Mouse (Mus musculus): ENCODE measurements around the gene Ifnar1. TPM values are rescaled to one million over a fixed set of nuclear protein-coding genes. Genes with fewer than 3 reads are reported as not detected.
A peak's percentile ranks its signal among the peaks of the same experiment; 100 is the strongest.
"Not testable (repeated sequence)": the region's sequence is repeated elsewhere in the genome, so short reads cannot be mapped to it uniquely, and the experiment has no call there.

Ifnar1 gene
- 18.3 and 19.2 TPM in 2 replicates for polyA plus RNA-seq (2015; fragmentation: Nextera tagmentation; extraction: Ambion mirVana)

DNA sequence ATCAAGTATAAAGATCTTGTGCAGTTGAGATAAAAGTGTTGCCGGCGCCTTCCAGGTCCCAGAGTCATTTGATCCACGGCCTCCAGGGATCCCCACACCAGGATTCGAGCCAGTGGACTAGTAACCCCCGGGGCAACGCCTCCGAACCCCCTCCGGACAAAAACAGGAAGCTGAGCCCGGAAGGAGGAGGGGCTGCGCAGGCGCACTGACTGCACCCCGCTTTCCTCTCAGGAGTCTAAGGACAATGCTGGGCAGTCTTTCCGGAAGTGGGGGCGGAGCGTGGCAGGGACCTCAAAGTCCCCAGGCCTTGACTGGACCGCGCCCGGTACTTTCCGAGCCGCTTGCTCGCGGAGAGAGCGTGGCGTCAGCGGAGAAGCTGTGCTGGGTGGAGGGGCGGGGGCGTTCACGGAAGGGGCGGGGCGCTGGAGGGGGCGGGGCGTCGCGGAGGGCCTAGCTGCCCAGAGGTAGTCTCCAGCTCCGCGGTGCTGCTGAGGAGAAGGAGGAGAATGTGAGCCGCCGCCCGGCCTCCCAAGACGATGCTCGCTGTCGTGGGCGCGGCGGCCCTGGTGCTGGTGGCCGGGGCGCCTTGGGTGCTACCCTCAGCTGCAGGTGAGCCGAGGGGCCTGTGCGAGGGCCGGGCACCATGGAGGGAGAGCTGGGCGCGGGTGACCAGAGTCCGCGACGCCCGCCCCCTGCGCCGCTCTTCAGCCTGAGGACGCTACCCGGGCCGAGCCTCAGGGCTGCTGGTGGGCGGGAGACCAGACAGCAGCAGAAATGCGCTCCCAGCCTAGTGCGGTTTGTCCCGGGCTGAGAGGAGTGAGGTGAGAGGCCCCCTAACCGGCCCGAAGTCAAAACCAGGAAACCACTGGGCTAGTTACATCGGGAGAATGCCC, at the start of gene Ifnar1:
Gene Ifnar1 (plus strand): TSS at position 431 of the 893 bp plus-strand sequence.
- TF ChIP-seq EP300 (optimal IDR thresholded peaks at IDR 0.05) (no peak), CTCF (IDR thresholded peaks at IDR 0.05; ENCODE audit: low read depth) (no peak)
- under 1% methylated on average over 54 of the region's 68 CpGs for WGBS
- DNase-seq (ENCODE audit: low spot score) = peak; percentile 100
- peak within 1 kb of the TSS; percentile 78 for H3K4me2 ChIP-seq (replicated peaks; ENCODE audit: low read depth)
- H3K36me3 ChIP-seq (ENCODE audit: control insufficient read depth, insufficient read depth, low read length) = no peaks in the 10 kb centered on the region; the same call in 1 of the 2 replicates
- H3K27ac ChIP-seq (replicated peaks) = peak within 1 kb of the TSS; percentile 94
- H3K27me3 ChIP-seq (ENCODE audit: control insufficient read depth, insufficient read depth, low read length) = no peaks in the 10 kb centered on the region
- H3K9me3 ChIP-seq (ENCODE audit: control insufficient read depth, low read length) = no peaks in the 10 kb centered on the region
- peak within 1 kb of the TSS; percentile 85 for H3K9ac ChIP-seq (ENCODE audit: low read length)
- H3K4me1 ChIP-seq (replicated peaks; ENCODE audit: control insufficient read depth, insufficient read depth) = peaks cover 3% of the 10 kb centered on the region; the same call in 1 of the 2 replicates
- peak within 1 kb of the TSS; percentile 80 for H3K4me3 ChIP-seq (ENCODE audit: low read depth, low read length)
- ATAC-seq (ENCODE audit: low FRiP score, low TSS enrichment) = peak; percentile 100

- ATAC-seq (ENCODE audit: low FRiP score, low TSS enrichment) (no peak), DNase-seq (ENCODE audit: low spot score) (no peak)
- Histone ChIP-seq H3K9ac (ENCODE audit: low read length) (no peak overlapping the region), H3K9me3 (ENCODE audit: control insufficient read depth, low read length) (no peaks in the 10 kb centered on the region), H3K36me3 (ENCODE audit: control insufficient read depth, insufficient read depth, low read length) (no peaks in the 10 kb centered on the region), H3K4me1 (replicated peaks; ENCODE audit: control insufficient read depth, insufficient read depth) (no peaks in the 10 kb centered on the region), H3K27ac (replicated peaks) (no peak overlapping the region), H3K4me3 (ENCODE audit: low read depth, low read length) (no peak overlapping the region), H3K27me3 (ENCODE audit: control insufficient read depth, insufficient read depth, low read length) (no peaks in the 10 kb centered on the region), H3K4me2 (replicated peaks; ENCODE audit: low read depth) (no peak overlapping the region)
- WGBS = 64% methylated on average over 3 of the region's 3 CpGs
- TF ChIP-seq EP300 (optimal IDR thresholded peaks at IDR 0.05) (no peak), CTCF (IDR thresholded peaks at IDR 0.05; ENCODE audit: low read depth) (0 out of 2 replicates have a peak, but pooled peaks have one; percentile 1)
These were observed 47.0 kb upstream of the Ifnar1 start for GRCm38 (mm10) chr16:91438081-91438480.

- DNase-seq (ENCODE audit: low spot score); H3K36me3 ChIP-seq (ENCODE audit: control insufficient read depth, insufficient read depth, low read length); H3K27me3 ChIP-seq (ENCODE audit: control insufficient read depth, insufficient read depth, low read length); H3K4me3 ChIP-seq (ENCODE audit: low read depth, low read length); H3K9me3 ChIP-seq (ENCODE audit: control insufficient read depth, low read length); H3K4me2 ChIP-seq (replicated peaks; ENCODE audit: low read depth); H3K9ac ChIP-seq (ENCODE audit: low read length); H3K27ac ChIP-seq (replicated peaks); ATAC-seq (ENCODE audit: low FRiP score, low TSS enrichment); H3K4me1 ChIP-seq (replicated peaks; ENCODE audit: control insufficient read depth, insufficient read depth): not testable (repeated sequence)
- WGBS = 89% methylated on average over 1 of the region's 1 CpGs
These were observed 46.4 kb upstream of the Ifnar1 start for GRCm38 (mm10) chr16:91438599-91438998.

GRCm38 (mm10) chr16:91441366-91441765, 43.7 kb upstream of the Ifnar1 start:
- TF ChIP-seq CTCF (IDR thresholded peaks at IDR 0.05; ENCODE audit: low read depth) (peak; percentile 57), EP300 (optimal IDR thresholded peaks at IDR 0.05) (no peak)
- DNase-seq (ENCODE audit: low spot score) = peak; percentile 66
- Histone ChIP-seq H3K4me3 (ENCODE audit: low read depth, low read length) (no peak overlapping the region), H3K4me2 (replicated peaks; ENCODE audit: low read depth) (no peak overlapping the region), H3K27ac (replicated peaks) (no peak overlapping the region), H3K36me3 (ENCODE audit: control insufficient read depth, insufficient read depth, low read length) (no peaks in the 10 kb centered on the region), H3K27me3 (ENCODE audit: control insufficient read depth, insufficient read depth, low read length) (no peaks in the 10 kb centered on the region), H3K9me3 (ENCODE audit: control insufficient read depth, low read length) (no peaks in the 10 kb centered on the region), H3K9ac (ENCODE audit: low read length) (no peak overlapping the region), H3K4me1 (replicated peaks; ENCODE audit: control insufficient read depth, insufficient read depth) (no peaks in the 10 kb centered on the region)
- 19% methylated on average over 7 of the region's 7 CpGs for WGBS
- peak; percentile 77 for ATAC-seq (ENCODE audit: low FRiP score, low TSS enrichment)

- no peak for ATAC-seq (ENCODE audit: low FRiP score, low TSS enrichment)
- 71% methylated on average over 7 of the region's 7 CpGs for WGBS
- no peak for DNase-seq (ENCODE audit: low spot score)
- Histone ChIP-seq H3K9me3 (ENCODE audit: control insufficient read depth, low read length) (no peaks in the 10 kb centered on the region), H3K27ac (replicated peaks) (no peak overlapping the region), H3K4me2 (replicated peaks; ENCODE audit: low read depth) (no peak overlapping the region), H3K36me3 (ENCODE audit: control insufficient read depth, insufficient read depth, low read length) (no peaks in the 10 kb centered on the region), H3K4me1 (replicated peaks; ENCODE audit: control insufficient read depth, insufficient read depth) (no peaks in the 10 kb centered on the region; the same call in 1 of the 2 replicates), H3K9ac (ENCODE audit: low read length) (no peak overlapping the region), H3K4me3 (ENCODE audit: low read depth, low read length) (no peak overlapping the region), H3K27me3 (ENCODE audit: control insufficient read depth, insufficient read depth, low read length) (no peaks in the 10 kb centered on the region)
- no peak for TF ChIP-seq EP300 (optimal IDR thresholded peaks at IDR 0.05)
These were observed 43.2 kb upstream of the Ifnar1 start for GRCm38 (mm10) chr16:91441811-91442240.

GRCm38 (mm10) chr16:91442446-91442845, 42.6 kb upstream of the Ifnar1 start:
- H3K9me3 ChIP-seq (ENCODE audit: control insufficient read depth, low read length) = no peaks in the 10 kb centered on the region
- TF ChIP-seq EP300 (optimal IDR thresholded peaks at IDR 0.05) = no peak
- no peak for TF ChIP-seq CTCF (IDR thresholded peaks at IDR 0.05; ENCODE audit: low read depth)
- no peak overlapping the region for H3K9ac ChIP-seq (ENCODE audit: low read length)
- WGBS = 75% methylated on average over 4 of the region's 4 CpGs
- no peak overlapping the region for H3K4me2 ChIP-seq (replicated peaks; ENCODE audit: low read depth)
- H3K27me3 ChIP-seq (ENCODE audit: control insufficient read depth, insufficient read depth, low read length) = no peaks in the 10 kb centered on the region
- DNase-seq (ENCODE audit: low spot score) = no peak
- no peak overlapping the region for H3K4me3 ChIP-seq (ENCODE audit: low read depth, low read length)
- no peak overlapping the region for H3K27ac ChIP-seq (replicated peaks)
- H3K4me1 ChIP-seq (replicated peaks; ENCODE audit: control insufficient read depth, insufficient read depth) = peaks cover 3% of the 10 kb centered on the region
- H3K36me3 ChIP-seq (ENCODE audit: control insufficient read depth, insufficient read depth, low read length) = no peaks in the 10 kb centered on the region
- ATAC-seq (ENCODE audit: low FRiP score, low TSS enrichment) = no peak
